Mouse (Mus musculus): ENCODE measurements at regions not wholly inside any gene's neighbourhood (a gene's known extent, or its start where the extent isn't known, plus 50 kb on each side); places are given as distances from the start of the nearest gene placed in this dataset.

DNA sequence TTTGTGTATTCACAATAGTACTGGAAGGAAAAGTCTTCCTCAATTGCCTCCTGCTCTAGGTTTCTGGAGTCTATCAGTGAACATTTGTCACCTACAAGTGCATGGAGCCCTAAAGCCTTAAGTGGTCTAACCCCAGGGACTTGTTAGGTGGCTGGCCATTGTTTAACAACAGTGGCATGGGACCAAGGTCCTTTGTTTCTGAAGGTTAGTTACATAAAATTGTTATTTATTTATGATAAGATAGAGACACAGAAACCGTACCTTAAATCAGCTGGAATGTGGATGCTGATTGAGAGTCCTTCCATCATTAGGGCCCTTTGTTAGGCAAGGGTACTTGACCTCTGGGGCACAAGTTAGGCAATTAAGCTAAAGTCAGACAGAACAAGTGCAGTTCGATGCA is 99.6 kb upstream of the Map4k3 start:
- dilution Hi-C loops (cut with MboI; ENCODE audit: extremely low pct_ligation_motif_present, extremely low pct_unique_long_range_greater_than_20kb, low sequenced_read_pairs) = no loop called here

DNA sequence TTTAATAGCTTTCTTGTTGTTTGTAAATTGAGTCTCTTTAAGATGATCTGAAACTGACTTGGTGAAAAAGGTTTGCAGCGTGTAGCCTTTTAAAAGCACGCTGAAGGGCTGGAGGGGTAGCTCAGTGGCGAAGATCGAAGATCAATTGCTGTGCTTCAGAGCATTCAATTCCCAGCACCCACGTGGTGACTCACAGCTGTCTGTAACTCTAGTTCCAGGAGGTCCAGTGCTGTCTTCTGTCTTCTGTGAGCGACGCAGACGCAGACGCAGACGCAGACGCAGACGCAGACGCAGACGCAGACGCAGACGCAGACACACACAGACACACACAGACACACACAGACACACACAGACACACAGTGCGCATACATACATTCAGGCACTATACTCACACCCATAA is 99.1 kb upstream of the Map4k3 start:
- Histone ChIP-seq H3K79me2 (replicated peaks; ENCODE audit: control insufficient read depth, extremely low read depth, insufficient read depth, poor library complexity, severe bottlenecking) (no peaks in the 10 kb centered on the region), H3K9ac (ENCODE audit: insufficient read depth, low read depth) (no peak overlapping the region), H3K4me2 (ENCODE audit: insufficient read depth, low read depth, poor library complexity, severe bottlenecking) (no peak overlapping the region), H3K9me3 (replicated peaks; ENCODE audit: low read length) (no peaks in the 10 kb centered on the region), H3K4me3 (replicated peaks in 1 of 3; ENCODE audit: low read depth in 2 of 3, low read length in 2 of 3, poor library complexity in 1 of 3) (no peak overlapping the region), H3K36me3 (replicated peaks in 1 of 2; ENCODE audit: control insufficient read depth in 1 of 2, insufficient read depth in 1 of 2, low read length in 1 of 2) (no peaks in the 10 kb centered on the region), H3K4me1 (ENCODE audit: control insufficient read depth in 1 of 2, insufficient read depth in 2 of 2) (no peaks in the 10 kb centered on the region), H3K27me3 (replicated peaks) (no peaks in the 10 kb centered on the region), H3K27ac (ENCODE audit: insufficient read depth, low read depth) (no peak overlapping the region)
- DNase-seq (ENCODE audit: extremely low read depth) = no peak
- TF ChIP-seq E2F4 (IDR thresholded peaks at IDR 0.05; ENCODE audit: insufficient replicate concordance, low read depth, low read length) (no peak), KAT2A (IDR thresholded peaks at IDR 0.05; ENCODE audit: insufficient replicate concordance, low read length) (no peak), CHD2 (IDR thresholded peaks at IDR 0.05; ENCODE audit: low read length) (no peak), POLR2AphosphoS2 (IDR thresholded peaks at IDR 0.05; ENCODE audit: low read depth, low read length) (no peak), BHLHE40 (IDR thresholded peaks at IDR 0.05; ENCODE audit: low read depth, low read length) (no peak), EP300 (IDR thresholded peaks at IDR 0.05; ENCODE audit: low read length) (no peak), POLR2A (IDR thresholded peaks at IDR 0.05; ENCODE audit: low read depth, low read length) (no peak), USF2 (conservative IDR thresholded peaks at IDR 0.05; ENCODE audit: low read depth, low read length) (no peak), CTCF (conservative IDR thresholded peaks at IDR 0.05 in 1 of 2, IDR thresholded peaks at IDR 0.05 in 1 of 2; ENCODE audit: low read depth in 2 of 2, low read length in 2 of 2) (no peak), GABPA (IDR thresholded peaks at IDR 0.05; ENCODE audit: insufficient replicate concordance, low read depth, low read length) (no peak), JUND (conservative IDR thresholded peaks at IDR 0.05; ENCODE audit: low read depth, low read length) (no peak), SMC3 (IDR thresholded peaks at IDR 0.05; ENCODE audit: low read depth, low read length) (no peak), TBP (conservative IDR thresholded peaks at IDR 0.05; ENCODE audit: low read depth, low read length) (no peak)
- dilution Hi-C loops (cut with MboI; ENCODE audit: extremely low pct_ligation_motif_present, extremely low pct_unique_long_range_greater_than_20kb, low sequenced_read_pairs) (no loop called here), in situ Hi-C loops (cut with MboI; ENCODE audit: low pct_ligation_motif_present, low pct_unique_long_range_greater_than_20kb, low sequenced_read_pairs) (no loop called here)

More for the DNA sequence above, 99.6 kb upstream of the Map4k3 start:
- Histone ChIP-seq H3K27ac (ENCODE audit: insufficient read depth, low read depth) (no peak overlapping the region), H3K79me2 (replicated peaks; ENCODE audit: control insufficient read depth, extremely low read depth, insufficient read depth, poor library complexity, severe bottlenecking) (no peaks in the 10 kb centered on the region), H3K36me3 (replicated peaks in 1 of 2; ENCODE audit: control insufficient read depth in 1 of 2, insufficient read depth in 1 of 2, low read length in 1 of 2) (no peaks in the 10 kb centered on the region), H3K4me1 (ENCODE audit: control insufficient read depth in 1 of 2, insufficient read depth in 2 of 2) (no peaks in the 10 kb centered on the region), H3K9ac (ENCODE audit: insufficient read depth, low read depth) (no peak overlapping the region), H3K4me3 (replicated peaks in 1 of 3; ENCODE audit: low read depth in 2 of 3, low read length in 2 of 3, poor library complexity in 1 of 3) (no peak overlapping the region), H3K9me3 (replicated peaks; ENCODE audit: low read length) (no peaks in the 10 kb centered on the region), H3K27me3 (replicated peaks) (no peaks in the 10 kb centered on the region), H3K4me2 (ENCODE audit: insufficient read depth, low read depth, poor library complexity, severe bottlenecking) (no peak overlapping the region)
- DNase-seq (ENCODE audit: extremely low read depth) = no peak
- TF ChIP-seq ZC3H11A (IDR thresholded peaks at IDR 0.05; ENCODE audit: low read depth, low read length) = no peak
- TF ChIP-seq NELFE (IDR thresholded peaks at IDR 0.05; ENCODE audit: low read depth, low read length) = no peak
- TF ChIP-seq MAFK (IDR thresholded peaks at IDR 0.05; ENCODE audit: insufficient replicate concordance, low read length) = no peak
- TF ChIP-seq ZNF384 (IDR thresholded peaks at IDR 0.05; ENCODE audit: low read depth, low read length) = no peak
- TF ChIP-seq SIN3A (IDR thresholded peaks at IDR 0.05; ENCODE audit: low read length) = no peak
- in situ Hi-C loops (cut with MboI; ENCODE audit: low pct_ligation_motif_present, low pct_unique_long_range_greater_than_20kb, low sequenced_read_pairs) = no loop called here

All from CH12.LX (cell line).